Mouse (Mus musculus) gastrocnemius, adult 18-20 months (tissue): ENCODE measurements around the gene Arv1. TPM values are rescaled to one million over a fixed set of nuclear protein-coding genes. Genes with fewer than 3 reads are reported as not detected.

Source experiments
- total RNA-seq, 2 experiments: library from RNA; stranded (reverse); gene quantifications; 2 replicates each; pipeline ENCODE4 v1.2.3; 2021

Arv1 gene
- total RNA-seq, 2 experiments from 2014 or later = 2.6 to 3.1 TPM

Other genes with a start within 250 kb of the Arv1 start
- 10 to 100 TPM; 18.2 to 20.3 TPM for gene Cog2, start 201.4 kb upstream of the Arv1 start, total RNA-seq
- gene Agt, start 152.4 kb upstream of the Arv1 start, total RNA-seq = 10 to 100 TPM; 12.5 to 14.3 TPM
- gene Capn9, start 146.0 kb upstream of the Arv1 start, total RNA-seq = not detected
- 10 to 100 TPM; 10.0 to 15.7 TPM for gene 2310022B05Rik, start 58.8 kb upstream of the Arv1 start, total RNA-seq
- gene Ttc13, start 156 bp upstream of the Arv1 start, total RNA-seq = 10 to 100 TPM; 17.1 to 20.6 TPM
- 1 to 10 TPM in 1 of 2 experiments, under 1 TPM in 1; 0.62 to 1.5 TPM for gene Fam89a, start 29.7 kb downstream of the Arv1 start, total RNA-seq
- under 1 TPM; 0.05 to 0.21 TPM for gene Trim67, start 71.0 kb downstream of the Arv1 start, total RNA-seq
- 100 to 1,000 TPM; 138 to 151 TPM for gene Gnpat, start 140.9 kb downstream of the Arv1 start, total RNA-seq
- gene 2810004N23Rik, start 141.0 kb downstream of the Arv1 start, total RNA-seq = 10 to 100 TPM; 32.1 to 33.6 TPM
- 1 to 10 TPM; 6.9 to 7.4 TPM for gene Exoc8, start 175.6 kb downstream of the Arv1 start, total RNA-seq
- 1 to 10 TPM; 5.5 to 5.9 TPM for gene Sprtn, start 175.7 kb downstream of the Arv1 start, total RNA-seq
- gene Egln1, start 227.2 kb downstream of the Arv1 start, total RNA-seq = 100 to 1,000 TPM; 155 to 180 TPM